Mouse (Mus musculus): ENCODE measurements around the gene Gpr18. TPM values are rescaled to one million over a fixed set of nuclear protein-coding genes. Genes with fewer than 3 reads are reported as not detected.
A peak's percentile ranks its signal among the peaks of the same experiment; 100 is the strongest.

Gene Gpr18
- polyA plus RNA-seq, 1 experiment: 91.9 TPM

- peak in 1 of 2 experiments; percentile 7 for DNase-seq (ENCODE audit: low read depth in 1 of 2, low spot score in 2 of 2)
- Histone ChIP-seq H3K27me3 (ENCODE audit: control insufficient read depth, insufficient read depth, low read length) (no peaks in the 10 kb centered on the region), H3K4me3 (ENCODE audit: extremely low read depth, insufficient read depth, insufficient read length) (no peak overlapping the region), H3K36me3 (ENCODE audit: control insufficient read depth, insufficient read depth, low read length) (peaks cover 2% of the 10 kb centered on the region; the same call in 1 of the 2 replicates), H3K4me1 (ENCODE audit: control insufficient read depth, insufficient read depth, insufficient read length) (peaks cover 47% of the 10 kb centered on the region), H3K27ac (ENCODE audit: insufficient read depth, low read length) (peak overlapping the region; percentile 84)
- WGBS: 84% methylated on average over 7 of the region's 7 CpGs
- TF ChIP-seq CTCF (IDR thresholded peaks at IDR 0.05; ENCODE audit: extremely low read depth, insufficient read depth, insufficient read length, insufficient replicate concordance) (no peak), POLR2A (IDR thresholded peaks at IDR 0.05; ENCODE audit: low read depth, low read length) (no peak)
Measured at GRCm38 (mm10) chr14:121933906-121934596, 18.5 kb upstream of the Gpr18 start.

- 83% methylated on average over 4 of the region's 4 CpGs for WGBS
- DNase-seq (ENCODE audit: low read depth in 1 of 2, low spot score in 2 of 2): peak in 1 of 2 experiments; percentile 3
- Histone ChIP-seq H3K4me1 (ENCODE audit: control insufficient read depth, insufficient read depth, insufficient read length) (peaks cover 43% of the 10 kb centered on the region), H3K4me3 (ENCODE audit: extremely low read depth, insufficient read depth, insufficient read length) (no peak overlapping the region), H3K36me3 (ENCODE audit: control insufficient read depth, insufficient read depth, low read length) (peaks cover 2% of the 10 kb centered on the region; the same call in 1 of the 2 replicates), H3K27ac (ENCODE audit: insufficient read depth, low read length) (peak overlapping the region; percentile 84), H3K27me3 (ENCODE audit: control insufficient read depth, insufficient read depth, low read length) (no peaks in the 10 kb centered on the region)
- TF ChIP-seq CTCF (IDR thresholded peaks at IDR 0.05; ENCODE audit: extremely low read depth, insufficient read depth, insufficient read length, insufficient replicate concordance) (no peak), POLR2A (IDR thresholded peaks at IDR 0.05; ENCODE audit: low read depth, low read length) (no peak)
Measured at GRCm38 (mm10) chr14:121932180-121932579, 16.6 kb upstream of the Gpr18 start.

DNA sequence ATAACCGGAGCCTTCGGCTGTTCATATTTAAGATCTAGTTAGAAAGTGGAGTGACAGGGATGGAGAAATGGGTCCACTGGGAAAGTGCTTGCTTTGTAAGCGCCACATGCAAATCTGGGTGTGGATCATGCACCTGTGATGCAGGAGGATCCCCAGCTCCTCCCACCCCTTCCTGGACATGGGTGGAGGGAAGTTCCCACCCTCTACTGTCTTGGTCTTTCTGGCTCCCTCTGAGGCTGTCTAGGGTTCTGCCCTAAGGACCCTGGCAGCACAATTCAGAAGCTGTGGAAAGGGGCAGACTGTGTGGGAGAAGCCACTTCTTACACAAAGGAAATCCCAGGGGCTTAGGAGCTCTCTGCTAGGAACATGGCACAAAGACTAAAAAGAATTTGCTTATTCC, 16.0 kb upstream of the Gpr18 start:
- peaks cover 2% of the 10 kb centered on the region; the same call in 1 of the 2 replicates for H3K36me3 ChIP-seq (ENCODE audit: control insufficient read depth, insufficient read depth, low read length)
- 72% methylated on average over 3 of the region's 3 CpGs for WGBS
- H3K27ac ChIP-seq (ENCODE audit: insufficient read depth, low read length): peak overlapping the region; percentile 84
- no peaks in the 10 kb centered on the region for H3K27me3 ChIP-seq (ENCODE audit: control insufficient read depth, insufficient read depth, low read length)
- no peak overlapping the region for H3K4me3 ChIP-seq (ENCODE audit: extremely low read depth, insufficient read depth, insufficient read length)
- TF ChIP-seq POLR2A (IDR thresholded peaks at IDR 0.05; ENCODE audit: low read depth, low read length) (no peak), CTCF (IDR thresholded peaks at IDR 0.05; ENCODE audit: extremely low read depth, insufficient read depth, insufficient read length, insufficient replicate concordance) (no peak)
- H3K4me1 ChIP-seq (ENCODE audit: control insufficient read depth, insufficient read depth, insufficient read length): peaks cover 37% of the 10 kb centered on the region
- peak in 1 of 2 experiments; percentile 67 for DNase-seq (ENCODE audit: low read depth in 1 of 2, low spot score in 2 of 2)

DNA sequence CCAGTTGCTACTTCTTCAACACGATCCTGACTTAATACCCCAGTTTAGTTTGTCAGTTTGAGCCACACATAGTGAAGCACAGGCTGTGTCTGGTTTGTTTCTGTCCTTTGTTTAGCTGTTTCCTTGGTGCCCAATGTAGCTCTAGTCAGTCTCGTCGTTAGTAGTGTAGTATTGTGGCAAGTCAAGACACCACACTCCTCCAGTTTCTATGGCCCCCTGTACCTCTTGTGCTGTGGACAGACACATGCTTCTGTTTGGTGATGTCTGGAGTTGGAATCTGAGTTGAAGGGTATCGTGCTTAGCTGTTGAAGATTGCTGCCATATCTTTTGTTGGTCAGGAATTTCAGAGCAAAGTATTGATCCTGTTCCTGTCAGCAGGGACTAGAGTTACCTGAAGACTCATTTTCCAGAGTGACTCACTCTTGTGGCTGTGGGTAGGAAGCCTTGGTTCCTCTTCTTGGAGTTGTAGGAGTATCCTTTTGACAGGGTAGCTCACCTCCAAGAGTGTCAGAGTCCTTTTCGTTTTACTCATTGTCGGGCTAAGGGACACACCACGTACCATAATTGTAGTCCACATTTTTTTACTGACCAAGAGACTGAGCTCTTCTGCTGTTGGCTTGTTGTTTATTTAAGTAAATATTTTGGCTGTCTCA, 15.3 kb upstream of the Gpr18 start:
- DNase-seq (ENCODE audit: low read depth in 1 of 2, low spot score in 2 of 2): peak; percentile 4 to 61
- Histone ChIP-seq H3K4me3 (ENCODE audit: extremely low read depth, insufficient read depth, insufficient read length) (no peak overlapping the region), H3K36me3 (ENCODE audit: control insufficient read depth, insufficient read depth, low read length) (peaks cover 2% of the 10 kb centered on the region; the same call in 1 of the 2 replicates), H3K4me1 (ENCODE audit: control insufficient read depth, insufficient read depth, insufficient read length) (peaks cover 37% of the 10 kb centered on the region), H3K27ac (ENCODE audit: insufficient read depth, low read length) (peak overlapping the region; percentile 79), H3K27me3 (ENCODE audit: control insufficient read depth, insufficient read depth, low read length) (no peaks in the 10 kb centered on the region)
- TF ChIP-seq POLR2A (IDR thresholded peaks at IDR 0.05; ENCODE audit: low read depth, low read length): no peak
- no peak for TF ChIP-seq CTCF (IDR thresholded peaks at IDR 0.05; ENCODE audit: extremely low read depth, insufficient read depth, insufficient read length, insufficient replicate concordance)
- WGBS: 51% methylated on average over 7 of the region's 7 CpGs

GRCm38 (mm10) chr14:121929243-121929951, 13.8 kb upstream of the Gpr18 start:
- peak overlapping the region; percentile 93 for H3K27ac ChIP-seq (ENCODE audit: insufficient read depth, low read length)
- 17% methylated on average over 12 of the region's 12 CpGs for WGBS
- TF ChIP-seq POLR2A (IDR thresholded peaks at IDR 0.05; ENCODE audit: low read depth, low read length): no peak
- TF ChIP-seq CTCF (IDR thresholded peaks at IDR 0.05; ENCODE audit: extremely low read depth, insufficient read depth, insufficient read length, insufficient replicate concordance): no peak
- peaks cover 37% of the 10 kb centered on the region for H3K4me1 ChIP-seq (ENCODE audit: control insufficient read depth, insufficient read depth, insufficient read length)
- no peak overlapping the region for H3K4me3 ChIP-seq (ENCODE audit: extremely low read depth, insufficient read depth, insufficient read length)
- H3K36me3 ChIP-seq (ENCODE audit: control insufficient read depth, insufficient read depth, low read length): peaks cover 2% of the 10 kb centered on the region; the same call in 1 of the 2 replicates
- DNase-seq (ENCODE audit: low read depth in 1 of 2, low spot score in 2 of 2): peak; percentile 26 to 84
- no peaks in the 10 kb centered on the region for H3K27me3 ChIP-seq (ENCODE audit: control insufficient read depth, insufficient read depth, low read length)

GRCm38 (mm10) chr14:121928375-121929137, 13.0 kb upstream of the Gpr18 start:
- WGBS: 48% methylated on average over 8 of the region's 8 CpGs
- peak overlapping the region; percentile 93 for H3K27ac ChIP-seq (ENCODE audit: insufficient read depth, low read length)
- no peaks in the 10 kb centered on the region for H3K36me3 ChIP-seq (ENCODE audit: control insufficient read depth, insufficient read depth, low read length)
- no peak overlapping the region for H3K4me3 ChIP-seq (ENCODE audit: extremely low read depth, insufficient read depth, insufficient read length)
- H3K4me1 ChIP-seq (ENCODE audit: control insufficient read depth, insufficient read depth, insufficient read length): peaks cover 33% of the 10 kb centered on the region
- no peaks in the 10 kb centered on the region for H3K27me3 ChIP-seq (ENCODE audit: control insufficient read depth, insufficient read depth, low read length)
- peak; percentile 70 to 71 for DNase-seq (ENCODE audit: low read depth in 1 of 2, low spot score in 2 of 2)
- 0 out of 2 replicates have a peak, but pooled peaks have one; percentile 1 for TF ChIP-seq CTCF (IDR thresholded peaks at IDR 0.05; ENCODE audit: extremely low read depth, insufficient read depth, insufficient read length, insufficient replicate concordance)
- no peak for TF ChIP-seq POLR2A (IDR thresholded peaks at IDR 0.05; ENCODE audit: low read depth, low read length)
